Mouse (Mus musculus): ENCODE measurements around the gene Vps50. TPM values are rescaled to one million over a fixed set of nuclear protein-coding genes. Genes with fewer than 3 reads are reported as not detected.

Gene Vps50
- total and polyA plus RNA-seq, 3 experiments: 17.0 to 39.1 (median 19.6) TPM

- Histone ChIP-seq H3K27ac (ENCODE audit: insufficient read depth, low read depth) (peak overlapping the region; percentile 64; the same call in 1 of the 2 replicates), H3K9me3 (replicated peaks; ENCODE audit: low read length) (no peaks in the 10 kb centered on the region)
These were observed 35.2 kb upstream of the Vps50 start for GRCm38 (mm10) chr6:3463026-3463425.

GRCm38 (mm10) chr6:3463594-3463993, 34.6 kb upstream of the Vps50 start:
- peaks cover 15 to 21% of the 10 kb centered on the region in 2 experiments for H3K4me1 ChIP-seq (ENCODE audit: control insufficient read depth in 1 of 2, insufficient read depth in 2 of 2)
- H3K9me3 ChIP-seq (replicated peaks; ENCODE audit: low read length): no peaks in the 10 kb centered on the region
- H3K36me3 ChIP-seq (replicated peaks in 1 of 2; ENCODE audit: control insufficient read depth in 1 of 2, insufficient read depth in 1 of 2, low read length in 1 of 2): peaks cover 0 to 25% of the 10 kb centered on the region in 2 experiments
- H3K4me2 ChIP-seq (ENCODE audit: insufficient read depth, low read depth, poor library complexity, severe bottlenecking): peak overlapping the region; percentile 58; the same call in 1 of the 2 replicates
- H3K9ac ChIP-seq (ENCODE audit: insufficient read depth, low read depth): 0 out of 2 replicates have a peak overlapping the region, but pooled peaks have one; percentile 20
- no peaks in the 10 kb centered on the region for H3K79me2 ChIP-seq (replicated peaks; ENCODE audit: control insufficient read depth, extremely low read depth, insufficient read depth, poor library complexity, severe bottlenecking)
- H3K27ac ChIP-seq (ENCODE audit: insufficient read depth, low read depth): no peak overlapping the region
- no peaks in the 10 kb centered on the region for H3K27me3 ChIP-seq (replicated peaks)
- no peak overlapping the region for H3K4me3 ChIP-seq (replicated peaks in 1 of 3; ENCODE audit: low read depth in 2 of 3, low read length in 2 of 3, poor library complexity in 1 of 3)
- dilution Hi-C loops (cut with MboI; ENCODE audit: extremely low pct_ligation_motif_present, extremely low pct_unique_long_range_greater_than_20kb, low sequenced_read_pairs): no loop called here
- DNase-seq (ENCODE audit: extremely low read depth): peak; percentile 47
- in situ Hi-C loops (cut with MboI; ENCODE audit: low pct_ligation_motif_present, low pct_unique_long_range_greater_than_20kb, low sequenced_read_pairs): no loop called here
- TF ChIP-seq USF1 (IDR thresholded peaks at IDR 0.05; ENCODE audit: low read depth, low read length) (no peak), KAT2A (IDR thresholded peaks at IDR 0.05; ENCODE audit: insufficient replicate concordance, low read length) (no peak), CTCF (conservative IDR thresholded peaks at IDR 0.05 in 1 of 2, IDR thresholded peaks at IDR 0.05 in 1 of 2; ENCODE audit: low read depth in 2 of 2, low read length in 2 of 2) (no peak), UBTF (IDR thresholded peaks at IDR 0.05; ENCODE audit: low read depth, low read length) (no peak), ZKSCAN1 (IDR thresholded peaks at IDR 0.05; ENCODE audit: borderline replicate concordance, low read depth, low read length) (no peak), ZNF384 (IDR thresholded peaks at IDR 0.05; ENCODE audit: low read depth, low read length) (no peak), RAD21 (IDR thresholded peaks at IDR 0.05; ENCODE audit: low read depth, low read length) (no peak), ZC3H11A (IDR thresholded peaks at IDR 0.05; ENCODE audit: low read depth, low read length) (no peak), MYC (IDR thresholded peaks at IDR 0.05; ENCODE audit: low read depth, low read length) (no peak), MAZ (IDR thresholded peaks at IDR 0.05; ENCODE audit: low read depth, low read length) (no peak), HCFC1 (IDR thresholded peaks at IDR 0.05; ENCODE audit: low read depth, low read length) (no peak; the same call in 1 of the 2 replicates), TCF12 (IDR thresholded peaks at IDR 0.05; ENCODE audit: low read depth, low read length) (no peak), BHLHE40 (IDR thresholded peaks at IDR 0.05; ENCODE audit: low read depth, low read length) (no peak), USF2 (conservative IDR thresholded peaks at IDR 0.05; ENCODE audit: low read depth, low read length) (no peak), POLR2AphosphoS2 (IDR thresholded peaks at IDR 0.05; ENCODE audit: low read depth, low read length) (no peak), ZMIZ1 (IDR thresholded peaks at IDR 0.05; ENCODE audit: low read depth, low read length) (no peak), MAX (IDR thresholded peaks at IDR 0.05; ENCODE audit: low read length) (no peak), CHD1 (IDR thresholded peaks at IDR 0.05; ENCODE audit: low read depth, low read length) (no peak)

More at GRCm38 (mm10) chr6:3463026-3463425, 35.2 kb upstream of the Vps50 start:
- H3K4me2 ChIP-seq (ENCODE audit: insufficient read depth, low read depth, poor library complexity, severe bottlenecking): peak overlapping the region; percentile 58; the same call in 1 of the 2 replicates
- in situ Hi-C loops (cut with MboI; ENCODE audit: low pct_ligation_motif_present, low pct_unique_long_range_greater_than_20kb, low sequenced_read_pairs): no loop called here
- H3K36me3 ChIP-seq (replicated peaks in 1 of 2; ENCODE audit: control insufficient read depth in 1 of 2, insufficient read depth in 1 of 2, low read length in 1 of 2): peaks cover 0 to 22% of the 10 kb centered on the region in 2 experiments
- dilution Hi-C loops (cut with MboI; ENCODE audit: extremely low pct_ligation_motif_present, extremely low pct_unique_long_range_greater_than_20kb, low sequenced_read_pairs): no loop called here
- peak overlapping the region; percentile 20; the same call in 1 of the 2 replicates for H3K9ac ChIP-seq (ENCODE audit: insufficient read depth, low read depth)
- no peaks in the 10 kb centered on the region for H3K79me2 ChIP-seq (replicated peaks; ENCODE audit: control insufficient read depth, extremely low read depth, insufficient read depth, poor library complexity, severe bottlenecking)
- peak; percentile 33 for DNase-seq (ENCODE audit: extremely low read depth)
- H3K27me3 ChIP-seq (replicated peaks): no peaks in the 10 kb centered on the region
- H3K4me3 ChIP-seq (replicated peaks in 1 of 3; ENCODE audit: low read depth in 2 of 3, low read length in 2 of 3, poor library complexity in 1 of 3): no peak overlapping the region
- TF ChIP-seq ZNF384 (IDR thresholded peaks at IDR 0.05; ENCODE audit: low read depth, low read length): no peak
- TF ChIP-seq POLR2A (IDR thresholded peaks at IDR 0.05; ENCODE audit: low read depth, low read length): no peak
- TF ChIP-seq E2F4 (IDR thresholded peaks at IDR 0.05; ENCODE audit: insufficient replicate concordance, low read depth, low read length): no peak
- TF ChIP-seq JUND (conservative IDR thresholded peaks at IDR 0.05; ENCODE audit: low read depth, low read length): no peak
- 0 out of 2 replicates have a peak, but pooled peaks have one; percentile 15 for TF ChIP-seq ETS1 (conservative IDR thresholded peaks at IDR 0.05; ENCODE audit: low read depth, low read length)
- 0 out of 2 replicates have a peak, but pooled peaks have one; percentile 46 for TF ChIP-seq MYC (IDR thresholded peaks at IDR 0.05; ENCODE audit: low read depth, low read length)
- no peak for TF ChIP-seq ZC3H11A (IDR thresholded peaks at IDR 0.05; ENCODE audit: low read depth, low read length)
- TF ChIP-seq CHD2 (IDR thresholded peaks at IDR 0.05; ENCODE audit: low read length): 0 out of 2 replicates have a peak, but pooled peaks have one; percentile 18
- TF ChIP-seq GABPA (IDR thresholded peaks at IDR 0.05; ENCODE audit: insufficient replicate concordance, low read depth, low read length): no peak
- no peak for TF ChIP-seq SIN3A (IDR thresholded peaks at IDR 0.05; ENCODE audit: low read length)
- no peak; the same call in 1 of the 2 replicates for TF ChIP-seq HCFC1 (IDR thresholded peaks at IDR 0.05; ENCODE audit: low read depth, low read length)
- peak; percentile 45 for TF ChIP-seq IRF4 (IDR thresholded peaks at IDR 0.05; ENCODE audit: low read depth, low read length)
- no peak for TF ChIP-seq USF2 (conservative IDR thresholded peaks at IDR 0.05; ENCODE audit: low read depth, low read length)
- no peak for TF ChIP-seq KAT2A (IDR thresholded peaks at IDR 0.05; ENCODE audit: insufficient replicate concordance, low read length)
- peak; percentile 65; the same call in 1 of the 2 replicates for TF ChIP-seq CHD1 (IDR thresholded peaks at IDR 0.05; ENCODE audit: low read depth, low read length)
- TF ChIP-seq MAX (IDR thresholded peaks at IDR 0.05; ENCODE audit: low read length): peak; percentile 30; the same call in 1 of the 2 replicates
- no peak for TF ChIP-seq ZMIZ1 (IDR thresholded peaks at IDR 0.05; ENCODE audit: low read depth, low read length)
- TF ChIP-seq RCOR1 (conservative IDR thresholded peaks at IDR 0.05; ENCODE audit: low read depth, low read length): no peak
- no peak for TF ChIP-seq NELFE (IDR thresholded peaks at IDR 0.05; ENCODE audit: low read depth, low read length)
- TF ChIP-seq SMC3 (IDR thresholded peaks at IDR 0.05; ENCODE audit: low read depth, low read length): no peak
- TF ChIP-seq MXI1 (IDR thresholded peaks at IDR 0.05; ENCODE audit: low read depth, low read length): no peak; the same call in 1 of the 2 replicates
- no peak for TF ChIP-seq ZKSCAN1 (IDR thresholded peaks at IDR 0.05; ENCODE audit: borderline replicate concordance, low read depth, low read length)
- peak; percentile 37; the same call in 1 of the 2 replicates for TF ChIP-seq BHLHE40 (IDR thresholded peaks at IDR 0.05; ENCODE audit: low read depth, low read length)
- no peak for TF ChIP-seq CTCF (conservative IDR thresholded peaks at IDR 0.05 in 1 of 2, IDR thresholded peaks at IDR 0.05 in 1 of 2; ENCODE audit: low read depth in 2 of 2, low read length in 2 of 2)
- no peak for TF ChIP-seq TCF12 (IDR thresholded peaks at IDR 0.05; ENCODE audit: low read depth, low read length)
- no peak for TF ChIP-seq USF1 (IDR thresholded peaks at IDR 0.05; ENCODE audit: low read depth, low read length)
- TF ChIP-seq UBTF (IDR thresholded peaks at IDR 0.05; ENCODE audit: low read depth, low read length): no peak
- TF ChIP-seq MAFK (IDR thresholded peaks at IDR 0.05; ENCODE audit: insufficient replicate concordance, low read length): no peak
- no peak for TF ChIP-seq PAX5 (IDR thresholded peaks at IDR 0.05; ENCODE audit: low read length)
- TF ChIP-seq MAZ (IDR thresholded peaks at IDR 0.05; ENCODE audit: low read depth, low read length): no peak
- peak; percentile 37; the same call in 1 of the 2 replicates for TF ChIP-seq MEF2A (IDR thresholded peaks at IDR 0.05; ENCODE audit: borderline replicate concordance, low read depth, low read length)
- TF ChIP-seq JUN (IDR thresholded peaks at IDR 0.05; ENCODE audit: insufficient read depth, low read depth, low read length): no peak
- no peak for TF ChIP-seq ELF1 (IDR thresholded peaks at IDR 0.05; ENCODE audit: low read depth, low read length)
- TF ChIP-seq RAD21 (IDR thresholded peaks at IDR 0.05; ENCODE audit: low read depth, low read length): no peak
- no peak for TF ChIP-seq TBP (conservative IDR thresholded peaks at IDR 0.05; ENCODE audit: low read depth, low read length)
- TF ChIP-seq POLR2AphosphoS2 (IDR thresholded peaks at IDR 0.05; ENCODE audit: low read depth, low read length): no peak
- peak; percentile 75 for TF ChIP-seq EP300 (IDR thresholded peaks at IDR 0.05; ENCODE audit: low read length)
- TF ChIP-seq NRF1 (IDR thresholded peaks at IDR 0.05; ENCODE audit: low read depth, low read length): peak; percentile 45; the same call in 1 of the 2 replicates
- H3K4me1 ChIP-seq (ENCODE audit: control insufficient read depth in 1 of 2, insufficient read depth in 2 of 2): peaks cover 15 to 21% of the 10 kb centered on the region in 2 experiments

All from CH12.LX (cell line).